Mouse (Mus musculus): ENCODE data around the gene Orc1. TPM values are rescaled to one million over a fixed set of nuclear protein-coding genes. Genes with fewer than 3 reads are reported as not detected.
A peak's percentile ranks its signal among the peaks of the same experiment; 100 is the strongest.

The Orc1 gene
- polyA plus RNA-seq, 1 experiment = 71.1 TPM

DNA sequence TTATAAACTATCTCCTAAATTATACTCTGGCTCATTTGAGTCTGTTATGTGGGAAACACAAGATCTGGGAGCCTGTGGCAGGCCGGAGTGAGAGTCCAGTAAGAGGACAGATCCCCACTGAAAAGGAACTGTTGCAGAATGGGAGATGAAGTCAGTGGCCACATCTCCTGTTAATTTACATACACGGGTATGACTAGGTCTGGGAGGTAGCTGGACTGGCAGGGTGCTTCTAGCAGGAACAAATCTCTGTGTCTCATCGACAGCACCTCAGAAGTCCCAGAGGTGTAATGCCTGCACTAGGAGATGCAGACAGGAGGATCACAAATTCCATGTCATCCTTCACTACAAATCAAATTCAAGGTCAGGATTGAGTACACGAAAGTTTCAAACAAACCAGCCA is 39.4 kb downstream of the Orc1 start:
- Histone ChIP-seq H3K27ac (ENCODE audit: insufficient read depth, low read length) (peak overlapping the region; percentile 84), H3K4me3 (ENCODE audit: low read depth, low read length) (peak overlapping the region; percentile 83), H3K9ac (ENCODE audit: low read depth, poor library complexity, severe bottlenecking) (peak overlapping the region; percentile 69), H3K27me3 (ENCODE audit: control insufficient read depth, insufficient read depth, low read length, poor library complexity, severe bottlenecking) (no peaks in the 10 kb centered on the region), H3K36me3 (ENCODE audit: control insufficient read depth, insufficient read depth, low read length, poor library complexity, severe bottlenecking) (peaks cover 15% of the 10 kb centered on the region; the same call in 1 of the 2 replicates), H3K4me1 (ENCODE audit: control insufficient read depth, insufficient read depth, low read length) (no peaks in the 10 kb centered on the region), H3K9me3 (replicated peaks; ENCODE audit: control insufficient read depth, insufficient read depth, low read length, poor library complexity, severe bottlenecking) (no peaks in the 10 kb centered on the region)
- TF ChIP-seq POLR2A (IDR thresholded peaks at IDR 0.05; ENCODE audit: insufficient read depth, low read length) (no peak), EP300 (IDR thresholded peaks at IDR 0.05; ENCODE audit: insufficient read depth, low read depth, low read length) (no peak), CTCF (IDR thresholded peaks at IDR 0.05; ENCODE audit: low read depth, low read length) (no peak)

DNA sequence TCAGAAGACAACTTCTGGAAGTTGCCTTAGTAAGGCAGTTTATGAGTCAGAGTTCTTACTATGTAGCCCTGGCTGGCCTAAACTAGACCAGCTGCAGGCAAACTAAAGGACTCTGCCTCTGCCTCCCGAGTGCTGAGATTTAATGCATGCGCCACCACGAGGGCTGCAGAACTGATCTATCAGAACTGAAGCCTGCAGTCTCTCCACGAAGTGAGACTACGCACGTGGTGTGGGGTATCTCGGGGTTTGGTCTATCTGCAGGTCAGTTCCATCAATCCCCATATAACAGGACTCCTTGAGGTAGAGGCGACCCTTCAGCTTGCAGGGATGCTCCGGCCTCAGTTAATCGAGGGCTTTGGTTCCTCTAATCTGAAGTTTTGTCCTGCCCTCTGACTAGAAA is 39.9 kb downstream of the Orc1 start:
- Histone ChIP-seq H3K27me3 (ENCODE audit: control insufficient read depth, insufficient read depth, low read length, poor library complexity, severe bottlenecking) (no peaks in the 10 kb centered on the region), H3K4me3 (ENCODE audit: low read depth, low read length) (peak overlapping the region; percentile 83), H3K4me1 (ENCODE audit: control insufficient read depth, insufficient read depth, low read length) (no peaks in the 10 kb centered on the region), H3K27ac (ENCODE audit: insufficient read depth, low read length) (peak overlapping the region; percentile 84), H3K9ac (ENCODE audit: low read depth, poor library complexity, severe bottlenecking) (peak overlapping the region; percentile 69), H3K9me3 (replicated peaks; ENCODE audit: control insufficient read depth, insufficient read depth, low read length, poor library complexity, severe bottlenecking) (no peaks in the 10 kb centered on the region), H3K36me3 (ENCODE audit: control insufficient read depth, insufficient read depth, low read length, poor library complexity, severe bottlenecking) (peaks cover 15% of the 10 kb centered on the region; the same call in 1 of the 2 replicates)
- TF ChIP-seq CTCF (IDR thresholded peaks at IDR 0.05; ENCODE audit: low read depth, low read length) (no peak), POLR2A (IDR thresholded peaks at IDR 0.05; ENCODE audit: insufficient read depth, low read length) (no peak), EP300 (IDR thresholded peaks at IDR 0.05; ENCODE audit: insufficient read depth, low read depth, low read length) (no peak)

DNA sequence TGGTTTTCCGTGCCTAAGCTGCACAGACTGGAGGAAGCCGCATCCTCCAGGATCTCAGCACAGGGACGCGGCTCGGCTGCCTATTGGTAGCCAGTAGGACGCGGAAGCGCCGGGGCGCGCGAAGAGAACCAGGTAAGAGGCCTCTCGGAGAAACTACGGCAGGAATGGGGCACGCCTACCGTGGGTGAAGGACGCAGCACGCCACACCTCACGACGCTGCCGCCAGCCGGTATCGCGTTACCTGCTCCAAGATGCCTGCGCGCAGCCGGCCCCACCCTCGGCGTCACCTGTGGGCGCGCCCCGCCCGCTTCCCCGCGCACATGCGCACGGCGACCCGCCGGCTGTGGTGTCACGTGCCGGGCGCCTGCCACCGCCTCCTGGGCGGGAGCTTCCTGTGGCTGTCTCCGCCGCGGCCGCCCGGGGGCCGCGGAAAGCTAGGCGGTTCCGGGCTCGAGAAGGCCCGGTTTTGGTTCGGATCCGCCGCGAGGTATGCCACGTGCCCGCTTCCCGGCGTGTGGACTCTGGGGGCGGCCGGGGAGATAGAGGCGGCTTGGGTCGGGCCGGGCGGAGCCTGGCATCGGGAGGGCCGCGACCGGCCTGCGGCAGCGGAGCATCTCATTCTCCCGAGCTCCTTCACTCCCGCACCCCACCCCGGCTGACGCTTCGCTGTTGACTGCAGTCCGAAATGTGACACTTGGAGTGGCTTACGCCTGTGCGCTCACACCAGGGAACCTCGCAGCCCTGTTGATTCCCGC is 40.5 kb downstream of the Orc1 start, which contains the start of gene Cc2d1b:
Cc2d1b (plus strand) TSS at position 354 of the 755 bp plus-strand sequence.
- peak within 1 kb of the TSS; percentile 86 for H3K4me3 ChIP-seq (ENCODE audit: low read depth, low read length)
- no peaks in the 10 kb centered on the region for H3K27me3 ChIP-seq (ENCODE audit: control insufficient read depth, insufficient read depth, low read length, poor library complexity, severe bottlenecking)
- peak within 1 kb of the TSS; percentile 89 for H3K9ac ChIP-seq (ENCODE audit: low read depth, poor library complexity, severe bottlenecking)
- peak within 1 kb of the TSS; percentile 84 for H3K27ac ChIP-seq (ENCODE audit: insufficient read depth, low read length)
- no peaks in the 10 kb centered on the region for H3K4me1 ChIP-seq (ENCODE audit: control insufficient read depth, insufficient read depth, low read length)
- TF ChIP-seq POLR2A (IDR thresholded peaks at IDR 0.05; ENCODE audit: insufficient read depth, low read length) = peak; percentile 67
- no peak for TF ChIP-seq CTCF (IDR thresholded peaks at IDR 0.05; ENCODE audit: low read depth, low read length)
- peak; percentile 67; the same call in 1 of the 2 replicates for TF ChIP-seq EP300 (IDR thresholded peaks at IDR 0.05; ENCODE audit: insufficient read depth, low read depth, low read length)
- no peaks in the 10 kb centered on the region for H3K9me3 ChIP-seq (replicated peaks; ENCODE audit: control insufficient read depth, insufficient read depth, low read length, poor library complexity, severe bottlenecking)
- peaks cover 13% of the 10 kb centered on the region for H3K36me3 ChIP-seq (ENCODE audit: control insufficient read depth, insufficient read depth, low read length, poor library complexity, severe bottlenecking)

DNA sequence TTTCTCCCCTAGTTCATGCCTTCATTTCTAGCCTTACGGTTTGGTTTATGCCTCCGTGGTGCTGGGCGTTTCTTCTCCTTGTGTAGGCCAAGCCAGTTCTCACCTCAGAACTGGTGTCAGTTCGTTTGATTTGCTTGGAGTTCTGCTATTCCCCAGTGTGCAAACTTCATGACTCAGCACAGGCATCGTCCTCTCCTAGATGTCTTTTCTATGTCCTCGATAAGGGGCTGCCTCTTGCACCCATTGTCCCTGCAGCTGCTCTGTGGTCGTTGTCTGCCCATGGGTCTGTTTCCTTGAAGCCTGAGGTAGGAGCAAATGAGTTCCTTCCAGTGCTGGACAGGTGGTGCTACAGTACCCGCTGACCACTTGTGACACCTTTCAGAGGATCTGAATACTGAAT is 41.3 kb downstream of the Orc1 start:
- H3K36me3 ChIP-seq (ENCODE audit: control insufficient read depth, insufficient read depth, low read length, poor library complexity, severe bottlenecking) = peaks cover 12% of the 10 kb centered on the region
- H3K4me3 ChIP-seq (ENCODE audit: low read depth, low read length) = peak overlapping the region; percentile 86
- no peaks in the 10 kb centered on the region for H3K4me1 ChIP-seq (ENCODE audit: control insufficient read depth, insufficient read depth, low read length)
- TF ChIP-seq CTCF (IDR thresholded peaks at IDR 0.05; ENCODE audit: low read depth, low read length) = no peak
- TF ChIP-seq EP300 (IDR thresholded peaks at IDR 0.05; ENCODE audit: insufficient read depth, low read depth, low read length) = no peak
- TF ChIP-seq POLR2A (IDR thresholded peaks at IDR 0.05; ENCODE audit: insufficient read depth, low read length) = no peak
- H3K9ac ChIP-seq (ENCODE audit: low read depth, poor library complexity, severe bottlenecking) = peak overlapping the region; percentile 89
- no peaks in the 10 kb centered on the region for H3K27me3 ChIP-seq (ENCODE audit: control insufficient read depth, insufficient read depth, low read length, poor library complexity, severe bottlenecking)
- H3K27ac ChIP-seq (ENCODE audit: insufficient read depth, low read length) = peak overlapping the region; percentile 11
- no peaks in the 10 kb centered on the region for H3K9me3 ChIP-seq (replicated peaks; ENCODE audit: control insufficient read depth, insufficient read depth, low read length, poor library complexity, severe bottlenecking)

DNA sequence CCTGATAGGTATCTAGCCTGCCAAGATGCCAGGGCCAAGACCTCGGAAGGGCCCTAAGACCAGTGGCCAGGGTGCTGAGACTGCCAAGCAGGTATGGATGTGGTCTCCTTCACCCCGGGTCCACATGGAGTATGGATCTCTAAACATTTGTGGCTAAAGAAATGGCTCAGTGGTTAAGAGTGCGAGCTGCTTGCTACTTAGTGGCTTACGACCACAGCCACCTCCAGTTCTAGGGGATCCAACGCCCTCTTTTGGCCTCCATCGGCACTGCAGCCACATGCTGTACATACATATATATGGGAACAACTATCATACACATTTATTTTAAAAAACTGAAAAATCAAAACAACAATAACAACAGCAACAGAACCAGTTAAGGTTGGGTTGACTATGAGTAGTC is 42.3 kb downstream of the Orc1 start:
- Histone ChIP-seq H3K4me1 (ENCODE audit: control insufficient read depth, insufficient read depth, low read length) (no peaks in the 10 kb centered on the region), H3K36me3 (ENCODE audit: control insufficient read depth, insufficient read depth, low read length, poor library complexity, severe bottlenecking) (peaks cover 10% of the 10 kb centered on the region), H3K27ac (ENCODE audit: insufficient read depth, low read length) (no peak overlapping the region), H3K9me3 (replicated peaks; ENCODE audit: control insufficient read depth, insufficient read depth, low read length, poor library complexity, severe bottlenecking) (no peaks in the 10 kb centered on the region), H3K27me3 (ENCODE audit: control insufficient read depth, insufficient read depth, low read length, poor library complexity, severe bottlenecking) (no peaks in the 10 kb centered on the region), H3K9ac (ENCODE audit: low read depth, poor library complexity, severe bottlenecking) (no peak overlapping the region), H3K4me3 (ENCODE audit: low read depth, low read length) (no peak overlapping the region)
- TF ChIP-seq POLR2A (IDR thresholded peaks at IDR 0.05; ENCODE audit: insufficient read depth, low read length) = no peak
- peak; percentile 61 for TF ChIP-seq CTCF (IDR thresholded peaks at IDR 0.05; ENCODE audit: low read depth, low read length)
- no peak for TF ChIP-seq EP300 (IDR thresholded peaks at IDR 0.05; ENCODE audit: insufficient read depth, low read depth, low read length)

DNA sequence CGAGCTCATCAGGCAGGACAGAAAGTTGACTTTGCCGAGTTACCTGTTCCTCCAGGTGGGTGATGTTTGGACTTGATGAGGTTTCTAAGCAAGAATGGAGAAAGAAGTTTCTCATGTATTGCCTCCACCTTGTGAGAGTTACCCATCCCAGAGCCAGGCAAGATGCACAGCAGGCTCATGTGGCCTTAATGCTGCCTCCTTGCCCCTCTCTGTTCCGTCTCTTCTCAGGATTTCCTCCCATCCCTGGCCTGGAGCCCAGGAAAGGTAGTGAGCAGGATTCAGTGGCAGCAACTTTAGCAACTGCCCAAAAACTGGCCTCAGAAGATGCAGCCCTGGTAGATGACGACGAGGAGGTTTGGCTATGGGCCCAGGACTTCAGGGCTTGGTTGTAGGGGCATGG is 47.8 kb downstream of the Orc1 start:
- no peak overlapping the region for H3K4me3 ChIP-seq (ENCODE audit: low read depth, low read length)
- H3K27me3 ChIP-seq (ENCODE audit: control insufficient read depth, insufficient read depth, low read length, poor library complexity, severe bottlenecking) = no peaks in the 10 kb centered on the region
- H3K9me3 ChIP-seq (replicated peaks; ENCODE audit: control insufficient read depth, insufficient read depth, low read length, poor library complexity, severe bottlenecking) = no peaks in the 10 kb centered on the region
- no peaks in the 10 kb centered on the region for H3K4me1 ChIP-seq (ENCODE audit: control insufficient read depth, insufficient read depth, low read length)
- no peak overlapping the region for H3K27ac ChIP-seq (ENCODE audit: insufficient read depth, low read length)
- H3K9ac ChIP-seq (ENCODE audit: low read depth, poor library complexity, severe bottlenecking) = no peak overlapping the region
- TF ChIP-seq POLR2A (IDR thresholded peaks at IDR 0.05; ENCODE audit: insufficient read depth, low read length) (no peak), EP300 (IDR thresholded peaks at IDR 0.05; ENCODE audit: insufficient read depth, low read depth, low read length) (no peak), CTCF (IDR thresholded peaks at IDR 0.05; ENCODE audit: low read depth, low read length) (no peak)
- peaks cover 42% of the 10 kb centered on the region for H3K36me3 ChIP-seq (ENCODE audit: control insufficient read depth, insufficient read depth, low read length, poor library complexity, severe bottlenecking)

Measured in ES-Bruce4 (cell line).